ENCODE assay signal across 18 mouse cellular contexts in the genomic region with DNA sequence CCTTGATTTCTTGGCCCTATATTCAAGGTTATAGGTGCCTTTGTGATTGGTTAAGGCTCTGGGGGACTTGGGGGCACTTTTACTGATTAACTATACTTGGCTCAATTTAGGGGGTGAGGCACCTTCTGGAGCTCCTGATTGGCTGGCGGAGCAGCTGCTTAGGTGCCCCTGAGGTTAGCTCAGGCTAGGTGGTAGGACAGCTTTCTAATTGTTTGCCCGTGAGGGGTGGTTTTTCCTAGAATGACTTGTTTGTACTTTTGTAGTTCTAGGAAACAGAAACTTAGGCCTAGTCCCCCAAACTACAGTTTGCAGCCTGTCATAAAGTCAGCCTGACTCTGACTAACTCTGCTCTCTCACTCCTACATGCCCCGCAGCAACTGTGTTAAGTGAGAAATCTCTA.
"Had no signal": no experiment of that assay in that cellular context is flagged by ENCODE, and none has a peak within 500 bp of the region (broad histone marks: within the 10 kb centered on the region; RNA-seq: fewer than 3 reads in every experiment).

No protein-coding gene starts in this region.

- DNase-seq: lung, embryonic 14.5 days; lung, postnatal 10 days; lung, postnatal 4 days; midbrain, embryonic 14.5 days; retina, postnatal 1 day; right cerebral cortex, adult 18-20 months; right cerebral cortex, postnatal 25 days; right cerebral cortex, postnatal 4 days; spleen, adult 18-20 months; thymus, adult 18-20 months; thymus, postnatal 14 days; thymus, postnatal 36 days had no signal

- H3K36me3 ChIP-seq: midbrain, embryonic 10.5 days; midbrain, embryonic 12.5 days; neural tube, embryonic 13.5 days; neural tube, embryonic 15.5 days had no signal

- H3K27me3 ChIP-seq: midbrain, embryonic 12.5 days; neural tube, embryonic 13.5 days; neural tube, embryonic 15.5 days had no signal

- H3K4me2 ChIP-seq: lung, embryonic 14.5 days; midbrain, embryonic 12.5 days; neural tube, embryonic 13.5 days; neural tube, embryonic 15.5 days had no signal

- H3K9ac ChIP-seq: lung, embryonic 14.5 days; midbrain, embryonic 12.5 days; neural tube, embryonic 13.5 days; neural tube, embryonic 15.5 days had no signal

- H3K9me3 ChIP-seq: midbrain, embryonic 10.5 days; midbrain, embryonic 12.5 days; neural tube, embryonic 13.5 days; neural tube, embryonic 15.5 days had no signal

- H3K27ac ChIP-seq: midbrain, embryonic 10.5 days; midbrain, embryonic 12.5 days; neural tube, embryonic 13.5 days; neural tube, embryonic 15.5 days had no signal

- H3K4me1 ChIP-seq: midbrain, embryonic 10.5 days; midbrain, embryonic 12.5 days; neural tube, embryonic 13.5 days; neural tube, embryonic 15.5 days had no signal

- H3K4me3 ChIP-seq: midbrain, embryonic 10.5 days; midbrain, embryonic 12.5 days; myocyte; neural tube, embryonic 13.5 days; neural tube, embryonic 15.5 days had no signal

- ATAC-seq: midbrain, embryonic 16.5 days had no signal
